Mouse (Mus musculus): Measurements from ENCODE around the gene Mon1a.

- TF ChIP-seq CTCF (conservative IDR thresholded peaks at IDR 0.05; ENCODE audit: insufficient read depth, insufficient read length, low read depth, low read length), result no peak
- TF ChIP-seq POLR2A (IDR thresholded peaks at IDR 0.05; ENCODE audit: low read depth, low read length), result no peak
Observed at GRCm38 (mm10) chr9:107873137-107873536, 14.8 kb upstream of the Mon1a start, which contains the start of gene Rbm6.
